Mouse (Mus musculus) liver, postnatal 0 days (tissue): ENCODE data around the gene Gm10197. TPM values are rescaled to one million over a fixed set of nuclear protein-coding genes. Genes with fewer than 3 reads are reported as not detected.

Experiments used
- ATAC-seq: fragments of 200-750 bp; cut with Nextera tagmentation; 2 replicates; pipeline ENCODE4 v1.8.0; 2017; ENCODE audit warnings: mild to moderate bottlenecking, moderate library complexity
- DNase-seq: peaks from one replicate; pipeline ENCODE4 v3.0.0-alpha.2; 2016
- H3K27ac ChIP-seq: fragments of 300-500 bp; sonication (generic); 2 replicates; pipeline ENCODE4 v1.5.1; 2014; ENCODE audit warnings: antibody characterized with exemption, moderate library complexity, mild to moderate bottlenecking, low read depth
- H3K27me3 ChIP-seq: fragments of 300-500 bp; sonication (generic); 2 replicates; pipeline ENCODE4 v1.6.1; 2014; ENCODE audit warnings: low read length, control low read depth, mixed read lengths; ENCODE audit not compliant: insufficient read depth
- H3K36me3 ChIP-seq: fragments of 300-500 bp; sonication (generic); replicated peaks from 2 replicates; pipeline ENCODE4 v1.6.1; 2014; ENCODE audit warnings: mild to moderate bottlenecking, control low read depth, low read length, moderate library complexity, mixed read lengths; ENCODE audit not compliant: insufficient read depth
- H3K4me1 ChIP-seq: fragments of 300-500 bp; sonication (generic); 2 replicates; pipeline ENCODE4 v1.6.1; 2014; ENCODE audit warnings: antibody characterized with exemption, mild to moderate bottlenecking, control low read depth; ENCODE audit not compliant: insufficient read depth
- H3K4me2 ChIP-seq: fragments of 300-500 bp; sonication (generic); 2 replicates; pipeline ENCODE4 v1.6.1; 2014; ENCODE audit warnings: low read depth, mild to moderate bottlenecking, low read length, moderate library complexity, mixed read lengths
- H3K4me3 ChIP-seq: fragments of 300-500 bp; sonication (generic); 2 replicates; pipeline ENCODE4 v1.5.1; 2014; ENCODE audit warnings: low read depth, low read length
- H3K9ac ChIP-seq: fragments of 300-500 bp; sonication (generic); replicated peaks from 2 replicates; pipeline ENCODE4 v1.6.1; 2014; ENCODE audit warnings: mild to moderate bottlenecking, moderate library complexity
- H3K9me3 ChIP-seq: fragments of 300-500 bp; sonication (generic); 2 replicates; pipeline ENCODE4 v1.6.1; 2016; ENCODE audit warnings: mild to moderate bottlenecking, control low read depth, low read length, mixed read lengths
- CTCF ChIP-seq: sonication (generic); IDR thresholded peaks from 2 replicates; pipeline ENCODE4 v1.5.1; 2016; ENCODE audit warnings: antibody characterized with exemption, low read depth
- EP300 ChIP-seq: IDR thresholded peaks from 2 replicates; pipeline ENCODE4 v1.6.1; 2016; ENCODE audit warnings: antibody characterized with exemption, low read depth, mild to moderate bottlenecking
- WGBS: fragments of 180-500 bp; shearing (Covaris S2); extraction: QIAGEN DNeasy Blood & Tissue Kit; methylation state at CpG from one replicate; pipeline ENCODE4 v1.1.7; 2014; ENCODE audit not compliant: insufficient replicate concordance; 5-methylcytosine and 5-hydroxymethylcytosine counted together
- polyA plus RNA-seq: library from polyadenylated mRNA; unstranded; fragments of >200 nt; fragmentation: Nextera tagmentation; extraction: Ambion mirVana; gene quantifications from 2 replicates; pipeline ENCODE4 v1.2.1, GENCODE M21; 2015

Gm10197 gene
- polyA plus RNA-seq, 1 experiment from 2014 or later: not detected

DNA sequence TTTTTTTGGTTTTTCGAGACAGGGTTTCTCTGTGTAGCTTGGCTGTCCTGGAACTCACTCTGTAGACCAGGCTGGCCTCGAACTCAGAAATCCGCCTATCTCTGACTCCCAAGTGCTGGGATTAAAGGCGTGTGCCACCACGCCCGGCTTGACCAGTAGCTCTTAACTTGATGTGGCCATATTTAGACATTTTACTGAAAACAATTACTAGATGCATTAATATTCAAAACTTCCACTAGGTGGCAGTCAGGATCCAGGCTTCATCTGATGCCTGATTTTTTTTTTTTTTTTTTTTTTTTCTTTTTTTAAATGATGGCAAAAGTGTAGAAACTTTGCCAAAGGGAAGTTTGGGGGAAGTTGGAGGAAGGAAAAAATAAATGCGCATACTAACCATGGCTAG lies 23.0 kb upstream of the Gm10197 start:
- no peak overlapping the region for H3K27ac ChIP-seq
- no peak overlapping the region for H3K4me3 ChIP-seq
- H3K4me1 ChIP-seq: peaks cover 22% of the 10 kb centered on the region
- TF ChIP-seq EP300 (no peak), CTCF (peak; percentile 77)
- H3K27me3 ChIP-seq: no peaks in the 10 kb centered on the region
- H3K9ac ChIP-seq: no peak overlapping the region
- ATAC-seq (no peak), DNase-seq (no peak)
- WGBS: 12% methylated on average over 7 of the region's 7 CpGs
- no peaks in the 10 kb centered on the region for H3K36me3 ChIP-seq
- no peaks in the 10 kb centered on the region for H3K9me3 ChIP-seq
- H3K4me2 ChIP-seq: no peak overlapping the region

GRCm38 (mm10) chr19:53393646-53394045 lies 22.1 kb upstream of the Gm10197 start:
- TF ChIP-seq CTCF: no peak
- no peak for TF ChIP-seq EP300
- Histone ChIP-seq H3K27me3 (no peaks in the 10 kb centered on the region), H3K4me3 (no peak overlapping the region), H3K9ac (no peak overlapping the region), H3K9me3 (no peaks in the 10 kb centered on the region), H3K36me3 (peaks cover 3% of the 10 kb centered on the region), H3K4me2 (no peak overlapping the region), H3K4me1 (peaks cover 23% of the 10 kb centered on the region), H3K27ac (no peak overlapping the region)
- no peak for DNase-seq
- ATAC-seq: no peak

DNA sequence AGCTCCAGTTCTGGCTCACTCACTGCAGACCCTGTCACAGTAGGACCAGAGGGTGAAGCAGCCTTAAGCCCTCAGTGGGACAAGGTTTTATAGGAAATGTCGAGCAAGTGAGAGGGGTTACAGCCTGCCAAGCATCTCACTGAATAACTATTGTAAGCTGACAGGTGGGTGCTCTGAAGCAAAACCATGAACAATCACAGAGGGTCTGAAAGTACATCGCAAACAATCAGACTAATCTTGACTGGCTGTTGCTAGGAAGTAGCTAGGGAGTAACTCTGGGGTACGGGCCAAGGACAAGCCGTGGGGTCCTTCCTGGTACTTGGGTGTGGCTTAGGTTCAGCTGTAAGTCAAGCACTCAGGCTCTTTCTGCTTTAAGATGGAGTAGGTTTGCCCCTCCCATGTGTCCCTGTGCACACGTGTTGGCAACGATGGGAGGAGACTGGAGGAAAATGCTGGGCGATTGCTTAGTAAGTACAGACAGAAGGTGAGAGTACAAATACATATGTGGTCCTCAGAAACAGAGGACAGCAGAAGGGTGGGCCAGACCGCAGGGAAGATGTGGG lies 21.3 kb upstream of the Gm10197 start:
- TF ChIP-seq EP300 (no peak), CTCF (no peak)
- Histone ChIP-seq H3K27me3 (no peaks in the 10 kb centered on the region), H3K36me3 (peaks cover 11% of the 10 kb centered on the region), H3K4me2 (no peak overlapping the region), H3K27ac (no peak overlapping the region), H3K9me3 (no peaks in the 10 kb centered on the region), H3K9ac (no peak overlapping the region), H3K4me1 (peaks cover 23% of the 10 kb centered on the region), H3K4me3 (no peak overlapping the region)
- ATAC-seq (no peak), DNase-seq (no peak)
- WGBS: 59% methylated on average over 8 of the region's 8 CpGs

DNA sequence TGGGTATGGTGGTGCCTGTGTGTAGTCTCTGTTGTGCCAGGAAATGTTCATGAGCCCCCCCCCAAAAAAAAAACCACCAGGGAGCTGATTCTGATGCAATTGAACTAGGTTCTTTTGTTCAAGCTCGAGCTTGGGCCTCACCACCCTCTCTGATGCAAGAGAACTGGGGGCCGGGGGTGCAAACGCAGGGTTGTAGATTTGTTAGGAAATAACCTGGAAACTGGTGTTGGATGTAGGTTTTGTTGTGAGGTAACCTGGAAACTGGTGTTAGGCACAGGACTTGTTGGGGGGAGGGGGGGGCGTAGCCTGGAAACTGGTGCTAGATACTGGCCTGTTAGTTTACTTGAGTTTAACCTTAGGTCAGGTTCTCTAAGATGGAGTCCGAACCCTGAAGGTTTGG lies 20.2 kb upstream of the Gm10197 start:
- H3K4me1 ChIP-seq: peaks cover 23% of the 10 kb centered on the region
- 62% methylated on average over 5 of the region's 5 CpGs for WGBS
- peak overlapping the region; percentile 76; the same call in 1 of the 2 replicates for H3K9ac ChIP-seq
- peak overlapping the region; percentile 99 for H3K4me3 ChIP-seq
- H3K9me3 ChIP-seq: no peaks in the 10 kb centered on the region
- TF ChIP-seq EP300 (no peak), CTCF (no peak)
- ATAC-seq (no peak), DNase-seq (peak; percentile 54)
- H3K27me3 ChIP-seq: no peaks in the 10 kb centered on the region
- peaks cover 22% of the 10 kb centered on the region for H3K36me3 ChIP-seq
- peak overlapping the region; percentile 80 for H3K4me2 ChIP-seq
- H3K27ac ChIP-seq: peak overlapping the region; percentile 96

GRCm38 (mm10) chr19:53391386-53391785 lies 19.8 kb upstream of the Gm10197 start:
- H3K36me3 ChIP-seq: peaks cover 24% of the 10 kb centered on the region
- H3K9me3 ChIP-seq: no peaks in the 10 kb centered on the region
- H3K9ac ChIP-seq: peak overlapping the region; percentile 76
- no peaks in the 10 kb centered on the region for H3K27me3 ChIP-seq
- peak overlapping the region; percentile 80 for H3K4me2 ChIP-seq
- TF ChIP-seq EP300 (no peak), CTCF (no peak)
- ATAC-seq: no peak
- no peak for DNase-seq
- H3K4me1 ChIP-seq: peaks cover 23% of the 10 kb centered on the region
- H3K4me3 ChIP-seq: peak overlapping the region; percentile 99
- peak overlapping the region; percentile 96 for H3K27ac ChIP-seq
- WGBS: 31% methylated on average over 8 of the region's 8 CpGs

DNA sequence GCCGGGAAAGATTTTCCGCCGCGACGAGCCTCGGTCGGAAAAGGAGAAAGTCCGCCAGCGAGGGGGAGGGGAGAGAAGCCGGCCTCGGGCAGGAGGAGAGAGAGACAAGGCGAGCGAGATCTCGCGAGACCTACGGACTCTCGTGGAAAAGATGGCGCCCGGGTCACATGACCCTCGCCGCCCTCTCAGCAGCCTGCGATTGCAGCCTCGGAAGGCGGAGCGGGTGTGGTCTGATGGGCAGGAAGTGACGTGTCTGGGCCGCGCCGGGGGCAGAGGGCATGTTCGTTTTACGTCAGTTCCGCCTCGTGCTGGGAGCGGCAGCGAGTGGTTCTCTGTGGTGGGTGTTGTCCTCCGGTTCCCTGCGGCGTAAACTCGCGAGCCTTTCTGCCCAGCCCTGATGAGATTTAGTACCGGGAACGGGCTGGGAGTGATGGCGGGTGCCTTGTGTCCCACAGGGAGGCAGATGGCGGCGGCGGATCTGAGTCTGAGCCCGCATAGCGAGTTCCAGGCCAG lies 19.0 kb upstream of the Gm10197 start, which contains the start of gene Smndc1:
TSS of gene Smndc1 (minus strand) at position 84 of the 513 bp plus-strand sequence.
- TF ChIP-seq CTCF (0 out of 2 replicates have a peak, but pooled peaks have one; percentile 1), EP300 (no peak; the same call in none of the 2 replicates)
- H3K9me3 ChIP-seq: no peaks in the 10 kb centered on the region
- H3K36me3 ChIP-seq: peaks cover 32% of the 10 kb centered on the region
- DNase-seq: peak; percentile 100
- peaks cover 22% of the 10 kb centered on the region for H3K4me1 ChIP-seq
- H3K4me2 ChIP-seq: peak within 1 kb of the TSS; percentile 80
- WGBS: under 1% methylated on average over 47 of the region's 48 CpGs
- no peaks in the 10 kb centered on the region for H3K27me3 ChIP-seq
- ATAC-seq: peak; percentile 95
- peak within 1 kb of the TSS; percentile 99 for H3K4me3 ChIP-seq
- peak within 1 kb of the TSS; percentile 100 for H3K9ac ChIP-seq
- peak within 1 kb of the TSS; percentile 100 for H3K27ac ChIP-seq
